Comparison of ENCODE assay signal across 9 mouse cellular contexts in genomic region chr8:75212631-75213306, GRCm38 (mm10). TPM values are rescaled to one million over a fixed set of nuclear protein-coding genes. Genes with fewer than 3 reads are reported as not detected.
A peak's percentile ranks its signal among the peaks of the same experiment; 100 is the strongest.
DNase-seq lines count a peak whose midpoint lies in the region; ATAC-seq lines count a peak whose summit lies in the region.
"Had no signal": no experiment of that assay in that cellular context is flagged by ENCODE, and none has a peak within 500 bp of the region (broad histone marks: within the 10 kb centered on the region; RNA-seq: fewer than 3 reads in every experiment).

No protein-coding gene starts in this region.

- WGBS in forebrain, embryonic 12.5 days = under 1% methylated on average over 63 of the region's 63 CpGs
- 2% methylated on average over 60 of the region's 63 CpGs for WGBS in heart, embryonic 16.5 days
- 1% methylated on average over 63 of the region's 63 CpGs for WGBS in liver, embryonic 13.5 days (ENCODE audit: insufficient replicate concordance)
- WGBS in neural tube, embryonic 11.5 days = 1% methylated on average over 55 of the region's 63 CpGs
- WGBS in stomach, embryonic 15.5 days = 1% methylated on average over 62 of the region's 63 CpGs

- DNase-seq in kidney, postnatal 14 days = peak; percentile 92
- DNase-seq in liver, embryonic 13.5 days = peak; percentile 37
- DNase-seq in neural tube, embryonic 11.5 days (ENCODE audit: low spot score) = peak; percentile 84

- no peak overlapping the region for H3K27ac ChIP-seq in forebrain, embryonic 12.5 days
- no peak overlapping the region for H3K27ac ChIP-seq in heart, embryonic 16.5 days (ENCODE audit: low read length)
- H3K27ac ChIP-seq in liver, embryonic 13.5 days = no peak overlapping the region
- H3K27ac ChIP-seq in neural tube, embryonic 11.5 days (ENCODE audit: low read depth, low read length) = no peak overlapping the region
- H3K27ac ChIP-seq in stomach, embryonic 15.5 days = no peak overlapping the region

- H3K9ac ChIP-seq in forebrain, embryonic 12.5 days = peak overlapping the region; percentile 40; the same call in 1 of the 2 replicates
- H3K9ac ChIP-seq in heart, embryonic 16.5 days (ENCODE audit: low read length) = peak overlapping the region; percentile 65
- no peak overlapping the region for H3K9ac ChIP-seq in liver, embryonic 13.5 days
- H3K9ac ChIP-seq in neural tube, embryonic 11.5 days (ENCODE audit: low read length) = peak overlapping the region; percentile 44; the same call in 1 of the 2 replicates
- H3K9ac ChIP-seq in stomach, embryonic 15.5 days = peak overlapping the region; percentile 29; the same call in 1 of the 2 replicates

- ATAC-seq in erythroblast, adult 5-6 weeks (replicated peaks; ENCODE audit: low FRiP score, poor library complexity, severe bottlenecking) = no peak
- ATAC-seq in forebrain, embryonic 12.5 days (ENCODE audit: low FRiP score) = peak; percentile 96
- ATAC-seq in heart, embryonic 16.5 days (replicated peaks; ENCODE audit: extremely low read depth, insufficient read depth, low FRiP score) = peak; percentile 85
- ATAC-seq in liver, embryonic 13.5 days (ENCODE audit: low read depth) = peak; percentile 84
- peak; percentile 97 for ATAC-seq in neural tube, embryonic 11.5 days (ENCODE audit: insufficient read depth, low FRiP score, low TSS enrichment)
- ATAC-seq in stomach, embryonic 15.5 days (ENCODE audit: insufficient read depth, low FRiP score, low read depth) = peak; percentile 86

- peaks cover 64% of the 10 kb centered on the region for H3K27me3 ChIP-seq in erythroblast, embryonic 14.5 days (ENCODE audit: control insufficient read depth)
- peaks cover 80% of the 10 kb centered on the region for H3K27me3 ChIP-seq in forebrain, embryonic 12.5 days
- peaks cover 31% of the 10 kb centered on the region for H3K27me3 ChIP-seq in heart, embryonic 16.5 days (ENCODE audit: control insufficient read depth, insufficient read depth, low read length)
- H3K27me3 ChIP-seq in liver, embryonic 13.5 days = peaks cover 65% of the 10 kb centered on the region
- peaks cover 45% of the 10 kb centered on the region for H3K27me3 ChIP-seq in neural tube, embryonic 11.5 days (ENCODE audit: control insufficient read depth, insufficient read depth, low read length)
- H3K27me3 ChIP-seq in stomach, embryonic 15.5 days (replicated peaks) = peaks cover 29% of the 10 kb centered on the region

- peaks cover 8% of the 10 kb centered on the region for H3K4me1 ChIP-seq in erythroblast, embryonic 14.5 days (ENCODE audit: control insufficient read depth)
- peaks cover 15% of the 10 kb centered on the region for H3K4me1 ChIP-seq in forebrain, embryonic 12.5 days
- peaks cover 16% of the 10 kb centered on the region for H3K4me1 ChIP-seq in heart, embryonic 16.5 days (ENCODE audit: control insufficient read depth, insufficient read depth, low read length)
- H3K4me1 ChIP-seq in liver, embryonic 13.5 days (replicated peaks) = peaks cover 13% of the 10 kb centered on the region
- peaks cover 8% of the 10 kb centered on the region for H3K4me1 ChIP-seq in neural tube, embryonic 11.5 days (ENCODE audit: control insufficient read depth, insufficient read depth, low read length)
- H3K4me1 ChIP-seq in stomach, embryonic 15.5 days = peaks cover 21% of the 10 kb centered on the region

- H3K36me3 ChIP-seq in erythroblast, embryonic 14.5 days (ENCODE audit: control insufficient read depth) = no peaks in the 10 kb centered on the region
- H3K36me3 ChIP-seq in forebrain, embryonic 12.5 days (replicated peaks) = no peaks in the 10 kb centered on the region
- no peaks in the 10 kb centered on the region for H3K36me3 ChIP-seq in heart, embryonic 16.5 days (ENCODE audit: control insufficient read depth, insufficient read depth)
- H3K36me3 ChIP-seq in liver, embryonic 13.5 days = no peaks in the 10 kb centered on the region
- no peaks in the 10 kb centered on the region for H3K36me3 ChIP-seq in neural tube, embryonic 11.5 days (ENCODE audit: control insufficient read depth, insufficient read depth, low read length)
- no peaks in the 10 kb centered on the region for H3K36me3 ChIP-seq in stomach, embryonic 15.5 days

- H3K4me2 ChIP-seq in forebrain, embryonic 12.5 days = peak overlapping the region; percentile 96
- H3K4me2 ChIP-seq in heart, embryonic 16.5 days (ENCODE audit: low read depth, low read length) = peak overlapping the region; percentile 95
- peak overlapping the region; percentile 68 for H3K4me2 ChIP-seq in liver, embryonic 13.5 days
- H3K4me2 ChIP-seq in neural tube, embryonic 11.5 days (ENCODE audit: low read depth) = peak overlapping the region; percentile 76
- peak overlapping the region; percentile 99 for H3K4me2 ChIP-seq in stomach, embryonic 15.5 days

- H3K4me3 ChIP-seq in erythroblast, embryonic 14.5 days (replicated peaks) = peak overlapping the region; percentile 36
- peak overlapping the region; percentile 47 for H3K4me3 ChIP-seq in forebrain, embryonic 12.5 days (replicated peaks)
- H3K4me3 ChIP-seq in heart, embryonic 16.5 days (ENCODE audit: low read length) = peak overlapping the region; percentile 59
- peak overlapping the region; percentile 50 for H3K4me3 ChIP-seq in liver, embryonic 13.5 days (replicated peaks)
- H3K4me3 ChIP-seq in neural tube, embryonic 11.5 days (ENCODE audit: low read depth, low read length) = peak overlapping the region; percentile 48
- H3K4me3 ChIP-seq in stomach, embryonic 15.5 days (replicated peaks) = peak overlapping the region; percentile 57

- no peaks in the 10 kb centered on the region; the same call in 1 of the 2 replicates for H3K9me3 ChIP-seq in erythroblast, embryonic 14.5 days (ENCODE audit: control insufficient read depth, low read length)
- no peaks in the 10 kb centered on the region for H3K9me3 ChIP-seq in forebrain, embryonic 12.5 days
- no peaks in the 10 kb centered on the region for H3K9me3 ChIP-seq in heart, embryonic 16.5 days (replicated peaks; ENCODE audit: control insufficient read depth, low read length)
- H3K9me3 ChIP-seq in liver, embryonic 13.5 days (replicated peaks) = no peaks in the 10 kb centered on the region
- H3K9me3 ChIP-seq in neural tube, embryonic 11.5 days (ENCODE audit: control insufficient read depth, low read length) = no peaks in the 10 kb centered on the region
- H3K9me3 ChIP-seq in stomach, embryonic 15.5 days = no peaks in the 10 kb centered on the region

RNA-seq across cellular contexts. Expression of gene Rasd2, which starts 1.0 kb away (rescaled TPM):
- not detected in 2 replicates for polyA plus RNA-seq in erythroblast, embryonic 14.5 days (2012)
- not detected in 2 replicates for total RNA-seq in erythroblast, adult 5-6 weeks (2015; ENCODE audit: low replicate concordance)
- total RNA-seq in erythroblast, adult 5-6 weeks (2017; ENCODE audit: low replicate concordance) = not detected in 2 replicates
- 0.13 and 0.14 TPM in 2 replicates for polyA plus RNA-seq in forebrain, embryonic 12.5 days (2016; fragmentation: Nextera tagmentation; extraction: Ambion mirVana)
- polyA plus RNA-seq in heart, embryonic 16.5 days (2015; fragmentation: Nextera tagmentation; extraction: Ambion mirVana) = 0.42 and 0.54 TPM in 2 replicates
- not detected in 2 replicates for polyA plus RNA-seq in liver, embryonic 13.5 days (2015; fragmentation: Nextera tagmentation; extraction: Ambion mirVana)
- 0.16 and 0.33 TPM in 2 replicates for polyA plus RNA-seq in neural tube, embryonic 11.5 days (2014; fragmentation: Nextera tagmentation; extraction: Ambion mirVana)
- 1.4 and 2.1 TPM in 2 replicates for polyA plus RNA-seq in stomach, embryonic 15.5 days (2015; fragmentation: Nextera tagmentation; extraction: Ambion mirVana)
- total RNA-seq: neutrophil, adult 5-6 weeks had no signal

Comparison
In these comparisons a context has a peak if more than half of its experiments do, and no peak if none do; other contexts are left out.
1. DNase-seq: peak in every context shown above with its lines; median percentile 92 in kidney, postnatal 14 days; 84 in neural tube, embryonic 11.5 days; 37 in liver, embryonic 13.5 days.